Mouse (Mus musculus): ENCODE measurements at regions not wholly inside any gene's neighbourhood (a gene's known extent, or its start where the extent isn't known, plus 50 kb on each side); places are given as distances from the start of the nearest gene placed in this dataset.

DNA sequence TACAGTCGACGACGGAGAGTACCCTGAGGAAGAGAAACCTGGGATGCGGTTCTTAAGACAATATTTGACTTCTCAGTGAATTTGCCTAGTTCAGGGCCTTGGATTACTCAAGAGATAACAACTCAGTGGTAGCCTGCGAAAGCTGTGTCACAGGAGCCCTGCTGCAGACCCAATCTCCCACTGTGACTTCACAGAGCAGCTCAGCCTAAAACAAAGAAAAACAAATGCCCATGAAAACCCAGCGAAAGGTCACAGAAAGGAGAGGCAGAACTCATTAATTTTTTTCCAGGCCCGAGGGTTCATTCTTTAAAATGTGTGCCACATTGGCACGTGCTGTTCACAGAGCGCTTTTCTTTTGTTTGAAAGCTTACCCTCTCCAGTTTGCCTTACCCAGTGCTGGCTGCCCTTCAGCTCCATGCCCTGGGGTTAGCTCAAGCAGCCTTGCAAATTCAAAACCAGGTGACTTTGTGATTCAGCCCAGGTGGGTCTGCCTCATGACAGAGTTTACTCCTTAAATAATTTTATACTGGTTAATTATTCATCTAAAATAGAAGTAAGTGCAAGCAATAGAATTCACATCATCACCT is 1085.5 kb upstream of the Adgrl4 start:
- DNase-seq (ENCODE audit: low read depth, low spot score) = no peak
- H3K27ac ChIP-seq (ENCODE audit: control insufficient read depth, low read depth, low read length) = no peak overlapping the region
- H3K4me1 ChIP-seq (ENCODE audit: control insufficient read depth in 1 of 2, insufficient read depth in 2 of 2, low read length in 2 of 2) = no peaks in the 10 kb centered on the region
- no peak for TF ChIP-seq KAT2A (conservative IDR thresholded peaks at IDR 0.05; ENCODE audit: low read depth, low read length)
- TF ChIP-seq ELF1 (IDR thresholded peaks at IDR 0.05; ENCODE audit: low read depth, low read length) = no peak
- no peak for TF ChIP-seq CHD1 (IDR thresholded peaks at IDR 0.05; ENCODE audit: low read depth, low read length)
- no peak for TF ChIP-seq BHLHE40 (IDR thresholded peaks at IDR 0.05; ENCODE audit: borderline replicate concordance, low read depth, low read length)
- TF ChIP-seq NELFE (IDR thresholded peaks at IDR 0.05; ENCODE audit: low read depth, low read length) = no peak
- TF ChIP-seq RAD21 (IDR thresholded peaks at IDR 0.05; ENCODE audit: low read depth, low read length) = no peak
- TF ChIP-seq SMC3 (IDR thresholded peaks at IDR 0.05; ENCODE audit: low read depth, low read length) = no peak
- TF ChIP-seq POLR2AphosphoS2 (IDR thresholded peaks at IDR 0.05; ENCODE audit: low read length) = no peak
- H3K9me3 ChIP-seq (replicated peaks; ENCODE audit: insufficient read depth, low read length) = no peaks in the 10 kb centered on the region
- H3K36me3 ChIP-seq (ENCODE audit: control insufficient read depth in 1 of 2, insufficient read depth in 2 of 2, low read length in 2 of 2) = no peaks in the 10 kb centered on the region
- H3K9ac ChIP-seq (ENCODE audit: control insufficient read depth, low read depth, low read length, poor library complexity, severe bottlenecking) = no peak overlapping the region
- no peak overlapping the region for H3K4me3 ChIP-seq (ENCODE audit: control insufficient read depth in 1 of 2, insufficient read depth in 1 of 2, low read depth in 2 of 2, low read length in 2 of 2)
- no peaks in the 10 kb centered on the region; a peak in 1 of 4 replicates for H3K27me3 ChIP-seq (ENCODE audit: control insufficient read depth in 1 of 2, insufficient read depth in 2 of 2, low read length in 2 of 2)
- H3K79me2 ChIP-seq (ENCODE audit: control insufficient read depth, insufficient read depth, low read length, poor library complexity) = no peaks in the 10 kb centered on the region

DNA sequence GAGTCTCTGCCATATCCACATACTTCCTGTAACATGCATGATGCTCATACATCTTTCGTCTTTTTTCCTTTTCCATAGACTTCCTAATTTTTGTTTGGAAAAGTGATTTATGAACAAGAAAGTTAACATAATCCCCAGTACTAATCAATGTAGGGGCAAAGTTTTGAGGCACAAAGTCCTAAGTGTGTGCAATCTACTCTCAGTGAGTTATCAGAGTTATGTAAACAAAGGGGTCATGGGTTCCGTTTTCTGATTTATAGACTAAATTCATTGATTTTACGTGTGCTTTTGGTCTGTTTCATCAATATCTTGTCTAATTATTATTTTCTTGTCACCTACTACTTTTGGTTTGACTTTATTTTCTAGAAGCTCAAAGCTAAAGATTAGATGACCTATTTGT is 1071.9 kb upstream of the Adgrl4 start:
- H3K27ac ChIP-seq (ENCODE audit: control insufficient read depth, low read depth, low read length) = no peak overlapping the region

More for the DNA sequence above, 1071.9 kb upstream of the Adgrl4 start:
- Histone ChIP-seq H3K27me3 (ENCODE audit: control insufficient read depth in 1 of 2, insufficient read depth in 2 of 2, low read length in 2 of 2) (no peaks in the 10 kb centered on the region), H3K4me1 (ENCODE audit: control insufficient read depth in 1 of 2, insufficient read depth in 2 of 2, low read length in 2 of 2) (no peaks in the 10 kb centered on the region), H3K36me3 (ENCODE audit: control insufficient read depth in 1 of 2, insufficient read depth in 2 of 2, low read length in 2 of 2) (no peaks in the 10 kb centered on the region), H3K79me2 (ENCODE audit: control insufficient read depth, insufficient read depth, low read length, poor library complexity) (no peaks in the 10 kb centered on the region), H3K9ac (ENCODE audit: control insufficient read depth, low read depth, low read length, poor library complexity, severe bottlenecking) (no peak overlapping the region), H3K4me3 (ENCODE audit: control insufficient read depth in 1 of 2, insufficient read depth in 1 of 2, low read depth in 2 of 2, low read length in 2 of 2) (no peak overlapping the region), H3K9me3 (replicated peaks; ENCODE audit: insufficient read depth, low read length) (no peaks in the 10 kb centered on the region)
- TF ChIP-seq MAZ (IDR thresholded peaks at IDR 0.05; ENCODE audit: low read depth, low read length) (no peak), TAL1 (IDR thresholded peaks at IDR 0.05; ENCODE audit: low read length) (no peak), USF2 (IDR thresholded peaks at IDR 0.05; ENCODE audit: borderline replicate concordance in 1 of 2, insufficient read depth in 1 of 2, low read depth in 1 of 2, low read length in 2 of 2) (no peak), ELF1 (IDR thresholded peaks at IDR 0.05; ENCODE audit: low read depth, low read length) (no peak), SMC3 (IDR thresholded peaks at IDR 0.05; ENCODE audit: low read depth, low read length) (no peak), POLR2A (IDR thresholded peaks at IDR 0.05; ENCODE audit: control insufficient read depth in 1 of 2, insufficient read depth in 1 of 2, low read depth in 1 of 2, low read length in 2 of 2, poor library complexity in 1 of 2) (no peak), E2F4 (IDR thresholded peaks at IDR 0.05; ENCODE audit: borderline replicate concordance, low read depth, low read length) (no peak), MYC (IDR thresholded peaks at IDR 0.05; ENCODE audit: low read depth, low read length) (no peak), GATA1 (IDR thresholded peaks at IDR 0.05; ENCODE audit: low read depth, low read length) (no peak), USF1 (IDR thresholded peaks at IDR 0.05; ENCODE audit: low read depth, low read length) (no peak), CTCF (IDR thresholded peaks at IDR 0.05 in 2 of 3, conservative IDR thresholded peaks at IDR 0.05 in 1 of 3; ENCODE audit: control insufficient read depth in 1 of 3, insufficient read depth in 1 of 3, low read depth in 2 of 3, low read length in 3 of 3, poor library complexity in 1 of 3, severe bottlenecking in 1 of 3) (no peak), TCF12 (IDR thresholded peaks at IDR 0.05; ENCODE audit: low read depth, low read length) (no peak), TBP (IDR thresholded peaks at IDR 0.05; ENCODE audit: low read depth, low read length) (no peak), UBTF (IDR thresholded peaks at IDR 0.05; ENCODE audit: borderline replicate concordance, insufficient read depth, low read depth, low read length) (no peak), HCFC1 (IDR thresholded peaks at IDR 0.05; ENCODE audit: low read depth, low read length) (no peak)
- no peak for DNase-seq (ENCODE audit: low read depth, low spot score)

Measured in MEL (cell line).